ENCODE assay signal across 8 mouse cellular contexts in the genomic region with DNA sequence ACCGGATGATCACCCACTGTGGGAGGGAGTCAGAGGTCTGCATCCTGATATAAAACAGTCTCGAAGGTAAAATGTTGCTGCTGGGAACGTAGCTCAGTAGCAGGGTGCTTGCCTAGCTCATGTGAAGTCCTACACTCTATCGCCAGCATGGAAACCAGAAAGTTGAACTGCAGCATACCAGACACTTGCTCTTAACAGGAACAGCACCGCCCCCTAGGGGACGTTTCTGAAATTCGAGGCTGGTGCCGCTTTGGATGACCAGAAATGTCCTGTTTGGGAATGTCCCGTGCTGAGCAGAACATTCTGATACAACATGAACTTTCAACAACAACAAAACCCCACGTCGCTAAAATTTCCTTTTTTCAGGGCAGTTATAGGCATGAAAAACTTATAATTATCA. TPM values are rescaled to one million over a fixed set of nuclear protein-coding genes. Genes with fewer than 3 reads are reported as not detected.
DNase-seq lines count a peak whose midpoint lies in the region.

No protein-coding gene starts in this region.

- DNase-seq in 3T3-L1 (ENCODE audit: low read depth, low spot score) (peak; percentile 98), MN1 (ENCODE audit: low spot score) (peak; percentile 93)
- peak; percentile 95 to 97 for DNase-seq in cerebellum, postnatal 14 days
- DNase-seq in gastrocnemius, postnatal 4 days (ENCODE audit: low spot score in 2 of 2): peak; percentile 87 to 94
- DNase-seq in layer of hippocampus, adult 11-12 months (ENCODE audit: low spot score): peak; percentile 96
- peak; percentile 89 to 93 for DNase-seq in lung, adult 18-20 months
- DNase-seq in right cerebral cortex, adult 18-20 months: peak; percentile 88
- peak; percentile 75 for DNase-seq in urinary bladder, adult 2 months (ENCODE audit: low spot score)

RNA-seq across cellular contexts. Expression of gene Slc25a39, which starts 4.0 kb away (rescaled TPM):
- 10 to 100 TPM; 54.5 to 66.3 TPM for total RNA-seq in gastrocnemius, postnatal 4 days (2021)
- polyA plus RNA-seq in urinary bladder, adult 2 months (2012; rRNA removed): 80.3 and 88.2 TPM in 2 replicates

RNA-seq across cellular contexts. Expression of gene Grn, which starts 18.4 kb away (rescaled TPM):
- total RNA-seq in gastrocnemius, postnatal 4 days (2021): 100 to 1,000 TPM; 129 to 130 TPM
- polyA plus RNA-seq in urinary bladder, adult 2 months (2012; rRNA removed): 190 and 251 TPM in 2 replicates

RNA-seq across cellular contexts. Expression of gene Rundc3a, which starts 18.5 kb away (rescaled TPM):
- 1 to 10 TPM; 1.3 to 1.4 TPM for total RNA-seq in gastrocnemius, postnatal 4 days (2021)
- polyA plus RNA-seq in urinary bladder, adult 2 months (2012; rRNA removed): 1.4 and 2.9 TPM in 2 replicates

RNA-seq across cellular contexts. Expression of gene Fam171a2, which starts 35.8 kb away (rescaled TPM):
- 10 to 100 TPM; 27.4 to 43.6 TPM for total RNA-seq in gastrocnemius, postnatal 4 days (2021)
- polyA plus RNA-seq in urinary bladder, adult 2 months (2012; rRNA removed): 6.9 and 10.4 TPM in 2 replicates

RNA-seq across cellular contexts. Expression of gene Slc4a1, which starts 45.7 kb away (rescaled TPM):
- 1 to 10 TPM; 2.5 to 7.2 TPM for total RNA-seq in gastrocnemius, postnatal 4 days (2021)
- polyA plus RNA-seq in urinary bladder, adult 2 months (2012; rRNA removed): 0.01 TPM in 1 of 2 replicates, not detected in the other

Comparison
In these comparisons a context has a peak if more than half of its experiments do, and no peak if none do; other contexts are left out.
1. Peak in every context shown above with its lines: DNase-seq.